Mouse (Mus musculus) thymus, postnatal 14 days (tissue): ENCODE results near the gene Cd207.
A peak's percentile ranks its signal among the peaks of the same experiment; 100 is the strongest.
"Not testable (repeated sequence)": the region's sequence is repeated elsewhere in the genome, so short reads cannot be mapped to it uniquely, and the experiment has no call there.

Experiments
- DNase-seq: peaks from one replicate; pipeline ENCODE4 v3.0.0; 2021

Gene Cd207

DNA sequence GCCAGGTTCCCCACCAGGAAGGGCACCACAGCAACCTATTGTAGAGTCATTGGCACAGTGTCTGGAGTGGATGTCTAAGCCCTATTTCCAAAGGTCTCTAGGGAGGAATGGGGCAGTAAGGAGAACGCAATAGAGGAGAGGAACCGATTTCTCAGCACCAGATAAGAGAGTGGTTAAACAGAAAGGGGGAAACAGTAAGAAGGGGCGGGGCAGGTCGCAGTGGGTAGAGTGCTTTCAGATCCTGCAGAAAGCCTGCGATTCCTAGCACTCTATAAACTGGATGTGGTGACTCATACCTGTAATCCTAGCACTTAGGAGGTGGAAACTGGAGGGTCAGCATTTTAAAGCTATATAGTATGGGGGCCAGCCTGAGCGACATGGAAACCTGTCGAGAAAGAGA, 19.0 kb upstream of the Cd207 start:
- no peak for DNase-seq

DNA sequence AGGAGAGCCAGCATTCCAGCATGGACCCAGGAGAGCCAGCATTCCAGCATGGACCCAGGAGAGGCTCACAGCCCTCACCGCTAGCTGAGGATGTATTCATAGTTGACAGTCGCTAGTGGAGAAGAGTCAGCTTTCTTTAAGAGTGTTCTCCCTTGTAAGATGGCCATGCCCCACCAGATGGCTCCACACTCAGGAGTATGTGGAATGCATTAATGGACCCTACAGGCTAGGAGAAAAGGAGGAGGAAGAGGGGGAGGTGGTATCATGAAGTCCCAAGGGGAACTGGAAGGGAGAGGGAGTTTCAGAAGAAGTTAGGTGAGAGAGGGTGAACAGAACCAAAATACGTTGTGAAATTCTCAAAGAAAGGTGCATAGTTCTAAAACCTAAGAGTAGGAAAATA, 18.1 kb upstream of the Cd207 start:
- DNase-seq: no peak

DNA sequence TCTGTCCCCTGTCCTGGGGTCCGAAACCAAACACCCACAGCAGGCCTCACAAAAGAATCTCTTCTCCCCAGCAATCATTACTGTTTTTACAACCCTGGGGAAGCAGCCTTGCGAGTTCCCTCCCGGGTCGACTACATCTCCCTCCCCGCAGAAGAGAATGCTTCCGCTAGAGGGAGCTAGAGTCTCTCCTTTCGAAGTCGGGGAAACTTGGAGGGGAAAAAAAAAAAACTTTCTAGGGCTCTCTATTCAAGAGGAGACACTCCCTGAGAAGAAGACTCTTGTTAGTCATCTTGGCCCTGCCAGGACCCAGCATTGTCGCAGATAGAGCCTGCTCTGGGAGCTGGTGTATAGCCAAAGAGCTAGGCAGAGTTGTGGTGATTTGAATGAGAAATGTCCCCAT, 16.2 kb upstream of the Cd207 start:
- DNase-seq: peak; percentile 73

DNA sequence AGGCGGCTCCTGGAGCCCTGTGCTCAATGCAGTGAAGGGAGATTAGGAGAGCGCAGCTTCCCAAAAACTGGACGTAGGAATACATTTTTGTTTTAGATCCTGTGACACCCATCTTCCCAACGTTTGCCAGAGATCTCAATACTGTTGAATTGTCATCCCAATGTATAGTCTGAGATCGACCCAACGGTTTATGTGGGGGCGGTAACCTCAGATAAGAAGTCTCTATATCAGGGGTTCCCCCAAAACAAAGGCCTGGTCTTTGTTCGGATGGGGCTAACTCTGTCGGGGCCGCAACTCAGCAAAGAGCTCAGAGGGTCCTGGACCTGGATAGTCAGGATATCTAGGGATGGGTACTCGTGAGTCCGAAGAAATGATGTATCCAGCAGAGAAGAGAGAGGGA, 15.3 kb upstream of the Cd207 start:
- no peak for DNase-seq

DNA sequence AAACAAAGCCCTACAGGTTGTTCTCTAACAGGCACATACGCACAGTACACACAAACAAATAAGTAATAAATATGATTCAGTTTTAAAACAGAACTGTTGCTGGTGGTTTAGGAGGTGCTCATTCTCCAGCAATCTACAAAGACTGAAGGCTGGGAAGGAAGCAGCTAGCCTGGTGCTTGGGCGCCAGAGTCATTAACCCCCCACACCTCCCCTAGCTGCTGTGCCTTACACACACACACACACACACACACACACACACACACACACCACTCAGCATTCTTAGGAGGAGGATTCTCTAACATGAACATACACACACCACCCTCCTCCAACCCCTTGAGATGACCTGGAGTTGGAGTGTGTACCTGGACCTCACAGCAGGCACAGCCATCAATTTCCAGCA, 13.3 kb upstream of the Cd207 start:
- DNase-seq: no peak

DNA sequence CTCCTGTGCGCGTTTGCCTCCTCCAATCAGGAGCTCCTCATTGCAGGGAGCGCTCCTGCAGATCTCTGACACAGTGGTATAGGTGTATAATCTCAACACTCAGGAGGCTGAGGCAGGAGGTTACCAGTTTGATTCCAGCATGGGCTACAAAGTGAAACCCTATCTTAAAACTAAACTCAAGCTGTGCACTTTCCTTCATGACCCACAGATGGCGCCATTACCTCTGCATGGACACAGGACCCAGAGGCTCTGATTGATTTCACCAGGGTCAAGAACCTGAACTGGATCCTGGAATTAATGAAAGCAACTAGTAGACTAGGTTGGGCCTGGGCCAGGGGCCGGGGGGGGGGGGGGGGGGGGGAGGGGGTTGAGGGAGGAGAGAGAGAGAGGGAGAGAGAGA, 12.6 kb upstream of the Cd207 start:
- DNase-seq: peak; percentile 46

DNA sequence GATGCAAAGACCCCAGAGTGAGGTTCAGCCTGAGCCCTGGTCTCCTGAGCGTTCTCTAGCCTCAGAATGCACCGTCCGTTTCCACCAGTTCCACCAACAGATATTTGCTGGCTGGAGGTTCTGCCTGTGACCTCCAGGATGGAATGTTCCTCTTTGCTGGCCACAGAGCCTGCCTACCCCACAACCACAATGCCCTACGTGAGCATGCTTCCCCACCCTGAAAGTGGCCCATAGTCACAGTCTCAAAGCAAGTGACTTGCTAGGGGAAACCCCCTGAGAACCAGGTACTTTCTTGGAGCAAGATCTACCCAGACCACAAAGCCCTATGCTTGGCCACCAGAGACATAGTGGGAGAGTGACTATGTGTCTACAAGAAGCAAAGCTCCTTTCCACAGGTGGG, 11.7 kb upstream of the Cd207 start:
- DNase-seq: no peak

DNA sequence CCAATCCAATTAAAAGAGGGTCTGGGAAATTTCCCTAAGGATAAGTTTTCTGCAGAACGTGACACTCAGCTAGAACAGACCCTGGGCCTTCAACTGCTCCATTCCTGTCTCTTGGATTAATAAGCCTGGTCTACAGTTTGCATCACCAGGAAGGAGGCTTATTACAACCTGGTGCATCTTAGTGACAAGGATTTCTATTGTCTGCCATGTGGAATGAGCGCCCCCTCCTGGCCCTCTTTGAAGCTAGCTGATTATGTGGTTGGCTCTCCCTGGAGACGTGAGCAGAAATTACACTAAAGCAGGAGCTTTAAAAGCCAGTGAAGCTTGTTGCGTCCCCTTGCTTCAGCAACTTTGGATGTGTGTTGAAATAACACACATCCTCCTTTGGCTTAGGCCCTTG, 4.3 kb downstream of the Cd207 start:
- peak; percentile 87 for DNase-seq

DNA sequence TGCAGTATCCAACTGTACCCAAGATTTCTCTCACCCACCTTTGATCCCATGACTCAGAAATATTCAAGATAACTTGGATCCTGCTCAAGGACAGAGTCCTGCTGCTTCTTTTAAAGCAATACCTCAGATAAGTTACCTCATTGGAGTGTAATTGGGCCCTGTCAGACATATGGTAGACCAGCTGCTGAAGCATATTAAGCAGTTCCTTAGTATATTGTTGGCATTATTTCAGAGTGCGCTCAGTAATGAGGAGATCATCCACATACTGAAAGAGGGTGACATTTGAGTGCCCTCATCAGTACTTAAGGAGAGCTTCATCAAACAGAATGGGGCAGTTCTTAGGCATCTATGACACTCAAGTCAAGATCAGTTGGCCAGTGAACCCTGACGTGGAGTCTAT, 12.6 kb downstream of the Cd207 start:
- DNase-seq: no peak

DNA sequence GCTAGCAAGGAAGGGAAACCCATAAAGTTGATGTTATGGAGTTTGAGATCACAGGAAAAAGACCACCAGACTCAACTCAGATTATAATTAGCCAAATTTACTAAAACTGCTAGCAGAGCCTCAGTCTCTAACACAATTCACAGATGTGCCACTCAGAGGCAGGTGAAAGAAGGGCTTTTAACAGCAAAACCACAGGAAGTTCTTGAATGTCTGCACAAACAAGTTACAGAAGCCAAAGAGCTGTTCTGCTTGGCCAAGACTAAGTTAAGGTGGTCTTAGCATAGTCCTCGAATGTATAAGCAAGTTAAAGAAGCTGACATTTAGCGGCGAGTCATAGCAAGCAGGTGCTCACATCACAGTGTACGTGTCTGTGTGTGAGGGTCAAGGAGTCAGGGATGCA, 16.8 kb downstream of the Cd207 start:
- peak; percentile 44 for DNase-seq

DNA sequence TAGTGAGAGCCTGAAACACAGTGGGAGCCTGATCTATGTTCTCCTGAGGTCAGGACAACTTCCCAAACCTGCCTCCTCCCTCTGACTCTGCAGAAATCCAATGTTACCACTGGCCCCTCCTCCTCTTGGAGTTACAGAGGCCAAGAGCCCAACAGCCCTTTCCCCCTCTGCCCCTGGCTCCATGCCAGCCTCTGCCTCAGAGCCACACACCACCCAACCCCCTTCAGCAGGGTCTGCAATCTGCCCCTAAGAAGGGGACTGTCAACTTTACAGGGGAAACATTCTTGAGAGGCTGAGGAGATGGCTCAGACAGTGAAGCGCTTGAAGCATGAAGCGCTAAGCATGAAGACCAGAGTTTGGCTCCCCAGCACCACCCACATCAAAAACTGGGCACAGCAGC, 21.6 kb downstream of the Cd207 start, which contains the start of gene Clec4f:
TSS of gene Clec4f (minus strand) at position 101 of the 400 bp plus-strand sequence.
- DNase-seq: no peak

DNA sequence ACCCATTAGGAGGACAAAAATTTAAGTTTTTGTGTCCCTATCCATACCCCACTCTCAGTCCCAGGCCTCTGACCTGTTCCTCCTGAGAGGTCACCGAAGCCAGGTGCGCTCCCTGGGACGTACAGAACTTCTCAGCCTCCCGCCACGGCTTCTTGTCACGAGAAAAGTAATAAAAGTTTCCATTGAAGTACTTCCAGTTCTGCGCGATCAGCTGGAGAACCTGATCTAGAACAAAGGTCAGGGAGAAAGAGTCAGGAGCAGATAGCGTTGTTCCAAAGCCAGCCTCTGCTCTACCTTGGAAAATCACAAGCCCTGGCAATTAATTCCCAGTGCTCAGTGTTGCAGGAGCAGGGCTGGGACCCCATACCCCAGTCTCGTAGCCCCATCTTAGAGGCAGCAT, 30.9 kb downstream of the Cd207 start:
- no peak for DNase-seq

DNA sequence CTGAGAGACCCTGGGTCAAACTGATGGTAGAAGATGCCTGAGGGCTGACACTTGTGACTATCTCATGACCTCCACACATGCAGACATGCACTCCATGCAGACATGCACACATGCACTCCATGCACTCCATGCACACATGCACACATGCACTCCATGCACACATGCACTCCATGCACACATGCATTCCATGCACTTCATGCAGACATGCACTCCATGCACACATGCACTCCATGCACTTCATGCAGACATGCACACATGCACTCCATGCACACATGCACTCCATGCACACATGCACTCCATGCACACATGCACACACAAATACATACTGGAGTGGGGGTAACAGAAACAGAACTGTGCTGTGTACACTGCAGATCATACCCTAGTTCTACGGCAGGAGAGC, 42.3 kb downstream of the Cd207 start:
- DNase-seq: no peak

DNA sequence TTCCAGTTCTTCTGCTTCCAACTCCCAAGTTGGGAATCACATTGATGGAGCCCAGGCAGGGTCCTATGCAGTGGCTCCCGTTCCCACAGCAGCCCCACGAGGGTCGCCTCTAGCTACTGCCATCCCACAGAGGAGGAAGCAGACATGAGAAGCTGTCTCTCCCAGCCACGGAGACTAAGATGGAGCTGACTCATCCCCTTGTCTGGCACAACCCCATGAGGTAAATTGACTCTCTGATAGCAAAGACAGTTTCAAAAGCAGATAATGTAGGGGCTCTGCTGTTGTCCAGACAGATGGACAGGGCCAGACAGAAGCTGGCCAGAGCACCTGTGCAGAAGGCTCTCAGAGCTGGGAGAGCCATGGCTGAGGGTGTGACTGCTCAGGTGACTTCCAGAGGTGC, 43.0 kb downstream of the Cd207 start:
- not testable (repeated sequence) for DNase-seq

DNA sequence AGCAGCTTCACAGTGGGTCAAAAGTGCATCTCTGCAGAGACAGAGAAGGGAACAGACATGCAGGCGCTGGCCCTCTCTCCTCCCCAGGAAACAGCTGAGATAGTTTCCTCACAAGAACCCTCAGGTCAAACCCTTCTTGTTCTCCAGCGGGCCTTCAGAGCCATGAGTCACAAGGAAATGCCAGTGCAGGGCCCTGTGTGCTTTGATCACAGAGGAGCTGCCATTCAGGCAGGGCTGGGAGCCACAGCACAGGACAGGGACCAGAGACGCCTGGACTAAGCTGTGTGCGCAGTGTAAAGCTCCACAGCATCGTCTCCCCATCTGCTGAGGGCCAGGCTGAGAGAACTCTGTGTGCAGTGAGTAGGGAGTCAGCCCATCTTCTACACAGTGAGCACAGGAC, 43.6 kb downstream of the Cd207 start:
- peak; percentile 19 for DNase-seq

DNA sequence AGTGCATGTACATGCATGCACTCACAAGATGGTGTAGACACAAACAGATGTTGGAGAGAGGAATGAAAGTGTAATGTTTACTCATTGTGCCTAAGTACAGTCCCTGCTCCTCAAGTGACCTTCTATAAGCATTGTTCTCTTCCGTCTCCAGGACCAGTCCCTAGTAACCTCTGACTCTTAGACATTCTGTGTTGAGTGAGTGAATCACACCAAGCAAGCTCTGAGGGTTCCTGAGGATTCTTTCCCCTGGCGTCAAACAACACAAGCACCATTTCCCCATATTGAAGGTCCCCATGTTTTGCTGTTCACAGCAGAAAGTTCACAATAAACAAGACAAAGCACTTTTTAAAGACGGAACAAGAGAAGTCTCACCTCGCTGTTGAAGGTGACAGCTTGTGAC, 45.8 kb downstream of the Cd207 start:
- no peak for DNase-seq

DNA sequence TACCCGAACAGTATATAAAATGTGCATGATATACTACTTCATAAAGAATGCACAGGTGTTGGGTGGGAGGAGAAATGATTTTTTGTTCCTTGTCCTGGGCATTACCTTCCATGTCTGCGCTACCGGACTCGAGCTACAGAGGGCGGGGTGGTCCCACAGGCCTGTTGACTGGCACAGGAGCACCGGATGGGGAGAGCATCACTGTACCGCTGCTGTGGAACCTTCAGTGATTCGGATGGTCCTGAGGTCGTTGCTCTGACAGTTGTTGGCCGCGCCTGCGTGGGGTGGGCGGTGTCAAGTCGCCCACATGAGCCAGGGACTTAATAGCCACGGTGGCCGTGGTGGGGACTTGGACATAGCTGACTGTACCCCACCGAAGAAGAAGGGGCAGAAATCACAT, 50.9 kb downstream of the Cd207 start:
- peak; percentile 24 for DNase-seq
